Mouse (Mus musculus): ENCODE data around the gene Dnajc12. TPM values are rescaled to one million over a fixed set of nuclear protein-coding genes. Genes with fewer than 3 reads are reported as not detected.
"Not testable (repeated sequence)": the region's sequence is repeated elsewhere in the genome, so short reads cannot be mapped to it uniquely, and the experiment has no call there.

Gene Dnajc12
- polyA plus RNA-seq, 1 experiment from 2014 or later: 22.8 TPM

GRCm38 (mm10) chr10:63378948-63379680 is 3.1 kb upstream of the Dnajc12 start:
- no peak overlapping the region for H3K9ac ChIP-seq (ENCODE audit: low read depth, low read length)
- no peak for ATAC-seq
- no peaks in the 10 kb centered on the region; the same call in 1 of the 2 replicates for H3K27me3 ChIP-seq (replicated peaks; ENCODE audit: control insufficient read depth, insufficient read depth, low read length)
- H3K4me2 ChIP-seq (ENCODE audit: low read length): no peak overlapping the region
- H3K36me3 ChIP-seq (ENCODE audit: control insufficient read depth, insufficient read depth, low read length): no peaks in the 10 kb centered on the region
- H3K4me1 ChIP-seq (ENCODE audit: control insufficient read depth, insufficient read depth, low read depth, low read length): peaks cover 9% of the 10 kb centered on the region
- no peak overlapping the region for H3K4me3 ChIP-seq (ENCODE audit: low read length)
- WGBS: 68% methylated on average over 6 of the region's 6 CpGs
- H3K27ac ChIP-seq (ENCODE audit: low read depth, low read length): no peak overlapping the region
- H3K9me3 ChIP-seq (ENCODE audit: control insufficient read depth, low read length): no peaks in the 10 kb centered on the region

GRCm38 (mm10) chr10:63381498-63382280 is 554 bp upstream of the Dnajc12 start, which contains the start of gene Sirt1:
Sirt1 (minus strand) TSS chr10:63381704.
- peak within 1 kb of the TSS; percentile 74 for H3K27ac ChIP-seq (ENCODE audit: low read depth, low read length)
- ATAC-seq: no peak
- 7% methylated on average over 24 of the region's 24 CpGs for WGBS

GRCm38 (mm10) chr10:63385897-63386296 is 3.7 kb downstream of the Dnajc12 start:
- not testable (repeated sequence) for H3K27ac ChIP-seq (ENCODE audit: low read depth, low read length); H3K27me3 ChIP-seq (replicated peaks; ENCODE audit: control insufficient read depth, insufficient read depth, low read length); H3K36me3 ChIP-seq (ENCODE audit: control insufficient read depth, insufficient read depth, low read length); ATAC-seq; H3K4me1 ChIP-seq (ENCODE audit: control insufficient read depth, insufficient read depth, low read depth, low read length); H3K9me3 ChIP-seq (ENCODE audit: control insufficient read depth, low read length); H3K9ac ChIP-seq (ENCODE audit: low read depth, low read length)
- Histone ChIP-seq H3K4me2 (ENCODE audit: low read length) (peak overlapping the region; percentile 58), H3K4me3 (ENCODE audit: low read length) (peak overlapping the region; percentile 64)
- 30% methylated on average over 5 of the region's 5 CpGs for WGBS

More at GRCm38 (mm10) chr10:63381498-63382280, 554 bp upstream of the Dnajc12 start, which contains the start of gene Sirt1:
- Histone ChIP-seq H3K36me3 (ENCODE audit: control insufficient read depth, insufficient read depth, low read length) (no peaks in the 10 kb centered on the region), H3K9me3 (ENCODE audit: control insufficient read depth, low read length) (no peaks in the 10 kb centered on the region), H3K9ac (ENCODE audit: low read depth, low read length) (peak within 1 kb of the TSS; percentile 73), H3K4me1 (ENCODE audit: control insufficient read depth, insufficient read depth, low read depth, low read length) (peaks cover 9% of the 10 kb centered on the region), H3K4me2 (ENCODE audit: low read length) (peak within 1 kb of the TSS; percentile 71), H3K4me3 (ENCODE audit: low read length) (peak within 1 kb of the TSS; percentile 62), H3K27me3 (replicated peaks; ENCODE audit: control insufficient read depth, insufficient read depth, low read length) (no peaks in the 10 kb centered on the region; the same call in 1 of the 2 replicates)

GRCm38 (mm10) chr10:63386444-63386843 is 4.2 kb downstream of the Dnajc12 start:
- peak overlapping the region; percentile 58 for H3K4me2 ChIP-seq (ENCODE audit: low read length)
- H3K4me1 ChIP-seq (ENCODE audit: control insufficient read depth, insufficient read depth, low read depth, low read length): peaks cover 6% of the 10 kb centered on the region
- no peaks in the 10 kb centered on the region for H3K27me3 ChIP-seq (replicated peaks; ENCODE audit: control insufficient read depth, insufficient read depth, low read length)
- no peaks in the 10 kb centered on the region for H3K9me3 ChIP-seq (ENCODE audit: control insufficient read depth, low read length)
- no peaks in the 10 kb centered on the region for H3K36me3 ChIP-seq (ENCODE audit: control insufficient read depth, insufficient read depth, low read length)
- peak overlapping the region; percentile 82 for H3K27ac ChIP-seq (ENCODE audit: low read depth, low read length)
- H3K9ac ChIP-seq (ENCODE audit: low read depth, low read length): peak overlapping the region; percentile 70
- peak overlapping the region; percentile 64 for H3K4me3 ChIP-seq (ENCODE audit: low read length)
- WGBS: under 1% methylated on average over 19 of the region's 19 CpGs
- peak; percentile 71 for ATAC-seq

- Histone ChIP-seq H3K36me3 (ENCODE audit: control insufficient read depth, insufficient read depth, low read length) (no peaks in the 10 kb centered on the region), H3K4me3 (ENCODE audit: low read length) (peak overlapping the region; percentile 64), H3K9me3 (ENCODE audit: control insufficient read depth, low read length) (no peaks in the 10 kb centered on the region), H3K4me1 (ENCODE audit: control insufficient read depth, insufficient read depth, low read depth, low read length) (peaks cover under 1% of the 10 kb centered on the region), H3K9ac (ENCODE audit: low read depth, low read length) (peak overlapping the region; percentile 70), H3K27ac (ENCODE audit: low read depth, low read length) (peak overlapping the region; percentile 82; the same call in 1 of the 2 replicates), H3K4me2 (ENCODE audit: low read length) (peak overlapping the region; percentile 58), H3K27me3 (replicated peaks; ENCODE audit: control insufficient read depth, insufficient read depth, low read length) (no peaks in the 10 kb centered on the region)
- no peak for ATAC-seq
- 4% methylated on average over 10 of the region's 10 CpGs for WGBS
Observed at GRCm38 (mm10) chr10:63386991-63387390, 4.7 kb downstream of the Dnajc12 start.

DNA sequence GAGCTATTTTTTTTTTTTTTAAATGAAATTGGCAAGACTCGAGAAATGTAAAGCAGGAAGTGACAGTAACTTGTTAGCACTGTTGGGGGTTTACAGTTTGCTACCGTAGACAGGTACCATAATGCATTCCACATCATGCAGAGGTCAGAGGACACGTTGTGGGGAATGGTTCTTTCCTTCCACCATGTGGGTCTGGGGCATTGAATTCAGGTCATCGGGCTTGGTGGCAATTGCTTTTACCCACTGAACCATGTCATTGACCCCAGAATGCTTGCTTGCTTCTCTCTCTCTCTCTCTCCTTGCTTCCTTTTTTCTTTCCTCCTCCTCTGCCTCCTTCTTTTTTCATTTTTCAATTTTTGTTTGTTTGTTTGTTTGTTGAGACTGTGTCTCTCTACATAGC is 6.7 kb downstream of the Dnajc12 start:
- Histone ChIP-seq H3K4me2 (ENCODE audit: low read length) (no peak overlapping the region), H3K4me1 (ENCODE audit: control insufficient read depth, insufficient read depth, low read depth, low read length) (no peaks in the 10 kb centered on the region), H3K27ac (ENCODE audit: low read depth, low read length) (no peak overlapping the region), H3K9ac (ENCODE audit: low read depth, low read length) (no peak overlapping the region), H3K27me3 (replicated peaks; ENCODE audit: control insufficient read depth, insufficient read depth, low read length) (no peaks in the 10 kb centered on the region), H3K36me3 (ENCODE audit: control insufficient read depth, insufficient read depth, low read length) (no peaks in the 10 kb centered on the region), H3K9me3 (ENCODE audit: control insufficient read depth, low read length) (no peaks in the 10 kb centered on the region), H3K4me3 (ENCODE audit: low read length) (no peak overlapping the region)
- ATAC-seq: no peak
- WGBS: 40% methylated on average over 4 of the region's 4 CpGs

DNA sequence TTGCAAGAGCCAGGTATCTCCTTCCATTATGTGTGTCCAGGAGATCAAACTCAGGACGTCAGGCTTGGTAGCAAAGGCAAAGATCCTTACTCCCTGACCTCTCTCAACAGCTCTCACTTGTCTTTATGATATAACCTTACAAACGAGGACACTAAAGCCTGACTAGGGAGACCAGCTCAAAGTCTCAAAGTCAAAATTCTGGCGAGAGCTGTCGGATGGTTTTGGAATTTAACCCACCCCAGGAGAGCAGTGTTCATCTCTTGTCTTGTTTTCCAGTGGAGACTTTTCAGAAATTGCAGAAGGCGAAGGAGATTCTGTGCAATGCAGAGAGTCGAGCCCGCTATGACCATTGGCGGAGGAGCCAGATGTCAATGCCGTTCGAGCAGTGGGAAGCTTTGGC is 14.7 kb downstream of the Dnajc12 start:
- Histone ChIP-seq H3K27ac (ENCODE audit: low read depth, low read length) (no peak overlapping the region), H3K36me3 (ENCODE audit: control insufficient read depth, insufficient read depth, low read length) (no peaks in the 10 kb centered on the region), H3K4me3 (ENCODE audit: low read length) (no peak overlapping the region), H3K4me2 (ENCODE audit: low read length) (no peak overlapping the region), H3K9ac (ENCODE audit: low read depth, low read length) (no peak overlapping the region), H3K4me1 (ENCODE audit: control insufficient read depth, insufficient read depth, low read depth, low read length) (no peaks in the 10 kb centered on the region), H3K9me3 (ENCODE audit: control insufficient read depth, low read length) (no peaks in the 10 kb centered on the region), H3K27me3 (replicated peaks; ENCODE audit: control insufficient read depth, insufficient read depth, low read length) (no peaks in the 10 kb centered on the region)
- ATAC-seq: no peak
- WGBS: 89% methylated on average over 10 of the region's 10 CpGs

DNA sequence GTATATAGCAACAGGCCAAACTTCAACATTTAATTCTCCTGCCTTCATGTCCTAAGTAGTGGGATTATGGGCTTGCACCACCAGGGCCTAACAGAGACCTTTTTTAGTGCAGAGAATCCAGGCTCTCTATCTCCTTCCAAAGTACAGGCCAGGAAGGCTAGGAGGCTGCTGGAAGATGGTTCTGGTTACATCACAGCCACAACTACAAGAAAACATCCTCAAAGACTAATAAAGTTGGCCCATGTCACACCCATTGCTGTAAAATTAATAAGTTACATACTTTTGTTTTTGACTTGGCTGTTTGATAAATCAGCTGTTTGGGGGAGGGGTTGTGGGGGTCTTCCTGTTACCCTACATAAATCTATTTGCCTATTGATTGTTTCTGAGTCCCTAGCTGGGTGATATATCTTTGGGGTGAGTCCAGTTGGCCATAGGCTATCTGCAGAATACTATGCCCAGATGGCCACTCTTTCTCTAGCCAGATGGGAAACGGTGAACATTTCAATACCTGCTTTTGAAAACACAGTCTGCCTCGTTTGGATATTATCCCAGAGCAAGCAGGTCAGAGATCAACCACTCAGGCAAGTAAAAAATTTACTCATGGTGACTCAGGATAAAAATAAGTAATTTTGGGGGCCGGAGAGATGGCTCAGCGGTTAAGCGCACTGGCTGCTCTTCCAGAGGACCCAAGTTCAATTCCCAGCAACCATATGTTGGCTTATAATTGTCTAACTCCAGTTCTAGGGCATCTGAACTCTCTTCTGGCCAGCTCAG is 20.7 kb downstream of the Dnajc12 start:
- 80% methylated on average over 5 of the region's 5 CpGs for WGBS

More for the DNA sequence above, 20.7 kb downstream of the Dnajc12 start:
- no peaks in the 10 kb centered on the region for H3K36me3 ChIP-seq (ENCODE audit: control insufficient read depth, insufficient read depth, low read length)
- H3K4me1 ChIP-seq (ENCODE audit: control insufficient read depth, insufficient read depth, low read depth, low read length): no peaks in the 10 kb centered on the region
- no peak for ATAC-seq
- H3K4me3 ChIP-seq (ENCODE audit: low read length): no peak overlapping the region
- no peak overlapping the region for H3K4me2 ChIP-seq (ENCODE audit: low read length)
- H3K9ac ChIP-seq (ENCODE audit: low read depth, low read length): no peak overlapping the region
- no peaks in the 10 kb centered on the region for H3K9me3 ChIP-seq (ENCODE audit: control insufficient read depth, low read length)
- no peaks in the 10 kb centered on the region for H3K27me3 ChIP-seq (replicated peaks; ENCODE audit: control insufficient read depth, insufficient read depth, low read length)
- H3K27ac ChIP-seq (ENCODE audit: low read depth, low read length): no peak overlapping the region

All from hindbrain, embryonic 16.5 days (tissue).